Mouse (Mus musculus) cerebellum, adult 2 months (tissue): ENCODE data around the gene P3h1.

Source experiments
- CTCF ChIP-seq: fragments of 200-500 bp; IDR thresholded peaks from 2 replicates; pipeline ENCODE4 v1.5.1; 2011; ENCODE audit warnings: low read depth, mild to moderate bottlenecking, control low read depth, low read length, moderate library complexity, borderline replicate concordance; ENCODE audit not compliant: insufficient read depth
- POLR2A ChIP-seq: fragments of 200-500 bp; IDR thresholded peaks from 2 replicates; pipeline ENCODE4 v1.6.1; 2011; ENCODE audit warnings: low read length, control low read depth, borderline replicate concordance; ENCODE audit not compliant: insufficient read depth

- TF ChIP-seq POLR2A = no peak
- TF ChIP-seq CTCF = no peak
Observed at GRCm38 (mm10) chr4:119183525-119183924, 49.2 kb upstream of the P3h1 start.
